Mouse (Mus musculus): ENCODE results near the gene Aco1.
A peak's percentile ranks its signal among the peaks of the same experiment; 100 is the strongest.

The Aco1 gene

DNA sequence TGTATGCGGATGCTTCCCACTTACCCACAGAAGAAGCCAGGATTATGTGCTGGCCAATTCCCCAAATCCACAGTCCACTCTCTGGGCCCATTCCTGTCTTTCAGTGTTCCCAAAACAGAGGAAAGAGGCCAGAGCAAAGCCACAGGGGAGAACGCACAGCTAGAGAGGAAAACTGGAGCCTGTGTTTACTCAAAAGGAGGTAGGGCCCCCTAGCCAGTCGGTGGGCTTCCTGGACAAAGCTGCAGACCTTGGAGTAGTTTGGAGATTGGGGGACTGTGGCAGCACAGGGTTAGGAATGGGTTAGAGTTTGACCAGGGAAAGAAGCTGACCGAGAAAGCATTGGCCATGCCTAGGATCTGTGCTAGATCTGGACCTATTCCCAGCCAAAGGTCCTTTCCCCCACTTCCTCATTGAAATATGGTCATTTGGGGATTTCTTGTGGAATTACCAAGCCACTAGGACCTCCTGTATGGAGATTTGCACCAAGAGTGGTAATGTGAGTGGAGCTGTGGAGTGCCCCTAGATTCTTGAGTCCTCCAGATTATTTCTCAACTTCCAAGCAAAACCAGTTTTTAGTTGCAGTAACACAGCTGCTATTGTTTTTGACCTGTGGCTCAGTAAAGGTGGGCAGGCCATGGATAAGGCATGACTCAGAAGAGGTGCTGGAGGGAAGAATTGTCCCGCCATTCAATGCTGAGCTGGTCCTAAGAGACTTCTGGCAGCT is 14.8 kb downstream of the Aco1 start:
- no peak for DNase-seq

DNA sequence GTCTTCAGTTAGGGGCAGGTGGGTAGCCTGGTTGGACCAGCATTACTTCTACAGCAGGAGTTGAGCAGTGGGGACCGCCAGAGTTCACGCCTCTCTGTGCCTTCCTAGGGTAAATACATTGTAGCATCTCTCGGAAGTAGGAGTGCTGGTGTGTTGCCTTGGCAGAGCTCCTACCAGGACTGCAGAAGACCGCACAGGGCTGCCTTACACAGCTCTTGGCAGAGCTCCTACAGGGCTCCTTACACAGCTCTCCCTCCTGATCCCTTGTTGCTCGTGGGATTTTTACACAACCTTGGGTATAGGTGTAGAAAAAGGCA is 15.3 kb downstream of the Aco1 start:
- DNase-seq: no peak

DNA sequence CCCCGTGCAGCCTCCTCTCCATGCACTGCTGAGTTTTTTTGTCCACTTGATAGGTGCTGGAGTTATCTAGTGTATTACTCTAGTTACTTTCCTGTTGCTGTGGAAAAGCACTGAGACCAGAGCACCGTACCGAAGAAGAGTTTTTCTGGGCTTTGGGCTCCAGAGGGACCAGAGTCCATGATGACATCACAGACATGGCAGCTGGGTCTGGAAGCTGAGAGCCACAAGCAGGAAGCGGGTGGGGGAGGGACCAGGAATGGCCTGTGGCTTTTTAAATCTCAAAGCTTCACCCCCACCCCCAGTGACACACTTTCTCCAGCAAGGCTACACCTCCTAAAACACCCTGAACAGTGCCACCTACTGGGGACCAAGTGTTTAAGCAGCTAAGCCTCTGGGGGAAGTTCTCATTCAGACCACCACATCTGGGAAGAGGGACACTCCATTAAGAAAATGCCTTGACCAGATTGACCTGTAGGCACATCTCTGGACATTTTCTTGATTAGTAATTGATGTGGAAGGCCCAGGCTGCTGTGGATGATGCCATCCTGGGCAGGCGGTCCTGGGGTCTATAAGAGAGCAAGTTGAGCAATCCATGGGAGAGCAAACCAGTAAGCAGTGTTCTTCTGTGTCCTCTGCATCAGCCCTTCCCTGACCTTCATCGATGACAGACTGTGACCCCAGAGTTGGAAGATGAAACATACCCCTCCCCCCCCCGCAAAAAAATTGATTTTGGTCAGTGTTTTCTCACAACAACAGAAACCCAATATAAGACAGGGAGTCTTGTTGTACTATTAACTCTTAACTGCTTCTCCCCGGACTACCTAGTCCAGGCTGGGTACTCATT is 17.9 kb downstream of the Aco1 start:
- DNase-seq: no peak

DNA sequence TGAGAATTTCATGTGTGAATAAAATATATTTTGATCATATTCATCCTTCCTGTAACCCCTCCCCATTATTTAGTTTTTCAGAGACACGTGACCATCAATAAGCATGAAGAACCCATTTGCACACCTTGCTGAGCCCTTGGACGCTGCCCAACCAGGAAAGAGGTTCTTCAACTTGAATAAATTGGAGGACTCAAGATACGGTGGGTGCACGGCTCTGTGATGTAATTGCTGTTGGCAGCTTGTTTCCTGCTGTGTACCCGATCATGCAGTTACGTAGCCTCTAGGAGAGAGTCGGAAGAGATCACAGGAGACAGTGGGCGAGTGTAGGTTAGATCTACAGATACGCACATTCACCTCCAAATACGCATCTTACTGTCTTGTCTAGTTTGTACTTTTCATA is 20.8 kb downstream of the Aco1 start:
- DNase-seq: no peak

DNA sequence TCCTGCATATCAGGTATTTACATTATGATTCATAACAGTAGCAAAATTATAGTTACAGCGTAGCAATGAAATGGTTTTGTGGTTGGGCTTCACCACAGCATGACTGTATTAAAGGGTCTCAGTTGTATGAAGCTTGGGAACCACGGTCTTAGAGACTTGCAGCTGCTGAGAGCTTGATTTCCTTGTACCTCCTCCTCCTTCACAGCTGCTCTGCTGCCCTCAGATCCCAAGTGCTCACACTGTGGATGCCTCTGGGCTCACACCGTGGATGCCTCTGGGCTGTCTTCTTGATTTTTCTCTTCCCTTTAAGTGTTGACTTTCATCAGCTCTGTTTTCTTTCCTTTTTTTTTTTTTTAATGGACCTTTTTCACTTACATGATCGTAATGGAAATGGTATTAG is 28.6 kb downstream of the Aco1 start:
- no peak for DNase-seq

DNA sequence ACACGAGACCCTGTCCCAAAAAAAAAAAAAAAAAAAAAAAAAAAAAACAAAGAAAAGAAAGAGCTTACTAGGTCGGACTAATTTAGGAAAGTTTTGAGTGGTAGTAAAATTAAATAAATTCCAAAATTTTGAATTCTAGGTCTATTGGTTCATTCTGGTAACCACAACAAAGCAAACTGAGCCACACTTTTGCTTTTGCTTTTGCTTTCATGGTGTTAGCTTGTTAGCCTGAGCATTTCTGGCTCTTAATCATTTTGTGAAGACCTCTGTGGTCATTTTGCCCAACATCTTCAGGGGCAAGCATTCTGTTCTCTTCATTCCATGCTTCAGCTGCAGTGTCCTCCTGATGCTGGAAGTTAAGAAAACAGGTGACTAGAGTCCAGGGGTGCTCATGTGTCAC is 29.5 kb downstream of the Aco1 start:
- DNase-seq: no peak

DNA sequence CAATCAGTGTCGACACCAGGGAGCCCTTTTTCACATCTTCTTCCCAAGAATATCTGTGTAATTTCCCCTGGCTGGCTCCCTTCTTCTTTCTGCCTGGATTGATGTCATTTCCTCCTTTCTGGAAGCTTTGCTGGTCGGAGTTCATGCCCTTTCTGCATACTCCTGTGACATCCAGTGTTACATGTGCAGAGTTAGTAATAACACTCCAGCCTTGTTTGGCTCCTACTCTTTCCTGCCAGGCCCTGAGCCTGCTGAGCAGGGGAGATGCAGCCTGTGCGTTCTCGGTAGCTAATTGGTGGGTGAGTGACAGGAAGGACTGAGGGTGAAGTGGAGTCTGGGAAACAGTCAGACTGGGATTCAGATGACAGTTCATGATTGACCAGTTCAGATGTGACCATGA is 31.4 kb downstream of the Aco1 start:
- DNase-seq: peak; percentile 36

DNA sequence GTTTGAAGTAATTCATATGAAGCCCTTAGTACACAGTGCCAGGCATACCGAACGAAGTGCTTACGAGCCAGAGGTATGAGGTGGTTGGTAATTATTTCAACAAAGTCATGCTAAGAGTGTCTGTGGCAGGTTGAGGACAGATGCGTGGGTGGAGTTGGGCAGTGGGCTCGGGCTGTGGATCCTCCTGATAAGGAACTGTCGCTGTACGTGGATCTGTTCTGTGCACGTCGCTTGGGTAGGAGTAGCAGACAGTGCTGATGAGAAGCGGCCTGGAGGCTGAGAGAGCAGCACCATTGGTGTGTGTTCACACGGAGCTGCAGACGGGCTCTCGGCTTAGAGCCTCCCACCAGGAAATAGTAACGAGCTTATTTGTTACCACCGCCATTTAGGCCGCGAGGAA is 35.7 kb downstream of the Aco1 start:
- no peak for DNase-seq

DNA sequence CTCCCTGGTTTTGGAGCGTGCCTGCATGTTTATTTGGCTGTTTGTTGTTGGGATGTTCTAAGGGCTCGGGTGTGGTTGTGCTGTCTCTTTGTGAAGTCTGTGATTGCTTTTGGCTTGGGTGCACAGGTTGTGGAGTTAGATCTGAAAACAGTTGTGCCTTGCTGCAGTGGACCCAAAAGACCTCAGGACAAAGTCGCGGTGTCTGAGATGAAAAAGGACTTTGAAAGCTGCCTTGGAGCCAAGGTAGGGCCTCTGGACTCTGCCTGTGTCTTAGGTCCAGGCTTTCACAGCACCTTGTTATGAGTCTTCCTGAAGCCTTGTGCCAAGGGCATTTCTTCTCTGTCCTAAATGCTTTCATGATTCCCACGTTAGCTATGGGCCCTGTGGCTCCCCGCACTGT is 37.2 kb downstream of the Aco1 start:
- no peak for DNase-seq

DNA sequence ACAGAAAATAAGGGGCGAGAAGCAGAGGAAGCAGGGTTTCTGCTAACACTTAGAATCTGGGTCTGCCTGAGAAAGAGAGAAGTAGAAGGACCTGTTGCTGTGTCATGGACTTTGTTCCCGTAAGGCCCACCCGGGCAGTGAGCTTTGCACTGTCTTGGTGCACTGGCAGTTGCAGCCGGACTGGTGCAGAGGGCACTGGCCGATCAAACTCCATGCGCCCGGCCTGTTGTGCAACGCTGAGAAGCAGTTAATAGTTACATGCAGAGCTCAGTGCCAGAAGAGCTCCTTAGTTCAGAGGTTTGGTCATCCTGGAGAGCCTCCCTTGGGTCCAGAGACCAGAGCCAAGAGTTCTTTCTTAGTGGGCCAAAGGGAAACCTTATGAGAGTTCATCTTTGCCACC is 38.8 kb downstream of the Aco1 start:
- no peak for DNase-seq

DNA sequence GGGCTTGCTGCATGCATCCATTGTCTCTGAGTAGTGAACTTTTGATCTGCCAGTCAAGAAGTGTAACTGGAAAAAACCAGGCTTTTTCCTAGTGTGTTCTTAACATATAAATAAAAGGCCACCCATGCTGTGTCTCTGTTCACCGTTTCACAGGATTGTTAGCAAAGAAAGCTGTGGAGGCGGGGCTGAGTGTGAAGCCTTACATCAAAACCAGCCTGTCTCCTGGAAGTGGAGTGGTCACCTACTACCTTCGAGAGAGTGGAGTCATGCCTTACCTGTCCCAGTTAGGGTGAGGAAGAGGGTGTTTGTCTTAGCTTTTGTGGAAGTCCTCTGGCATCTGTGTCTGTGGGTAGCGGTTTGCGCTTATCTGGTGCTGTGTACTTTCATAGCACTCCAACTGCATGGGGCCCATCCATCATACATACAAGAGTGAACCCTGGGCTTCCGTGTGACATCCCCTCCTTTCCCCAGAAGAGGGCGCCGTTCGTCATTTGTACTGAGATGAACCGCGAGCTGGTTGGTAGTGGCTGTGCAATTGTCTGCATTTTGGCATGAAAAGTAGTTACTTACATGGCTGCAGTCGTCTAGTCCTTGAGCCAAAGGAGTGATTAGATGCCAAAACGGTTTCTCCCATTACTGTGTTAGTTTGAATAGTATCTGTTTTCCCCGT is 39.9 kb downstream of the Aco1 start:
- DNase-seq: peak; percentile 82

DNA sequence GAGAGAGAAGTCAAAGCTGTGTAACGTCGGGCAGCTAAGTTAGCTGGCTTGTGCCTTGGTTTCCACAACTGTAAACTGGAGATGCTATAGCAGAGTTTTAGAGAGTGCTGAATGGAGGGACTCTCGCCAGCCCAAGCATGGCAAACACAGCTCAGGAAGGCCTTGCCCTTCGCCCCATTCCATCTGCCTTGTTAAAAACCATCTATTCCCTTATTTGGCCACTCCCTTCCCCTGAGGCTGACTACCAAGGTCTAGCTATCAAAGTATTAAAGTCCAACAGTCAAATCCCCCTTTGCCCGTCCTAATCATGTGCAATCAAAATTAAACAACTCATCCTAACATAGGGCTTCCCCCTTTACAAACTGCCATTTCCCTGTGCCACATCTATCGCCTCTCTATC is 40.9 kb downstream of the Aco1 start:
- no peak for DNase-seq

DNA sequence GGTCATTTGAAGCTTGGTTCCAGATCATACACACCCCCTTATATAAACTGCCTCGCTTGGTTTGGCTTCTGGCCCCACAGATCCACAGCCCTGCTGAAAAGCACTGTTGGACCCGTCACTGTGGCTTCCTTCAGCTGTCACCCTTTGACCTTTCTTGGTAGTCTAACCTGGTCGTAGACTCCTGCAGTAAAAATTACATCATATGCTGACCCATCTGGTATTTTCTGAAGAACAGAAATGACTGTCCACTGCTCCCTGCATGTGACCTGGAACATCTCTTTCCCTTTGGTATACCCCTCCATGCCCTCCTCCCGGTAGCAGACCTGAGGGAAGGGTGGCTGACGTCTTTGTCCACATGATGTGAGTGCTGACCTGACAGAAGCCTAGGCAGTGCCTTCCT is 41.6 kb downstream of the Aco1 start:
- DNase-seq: no peak

DNA sequence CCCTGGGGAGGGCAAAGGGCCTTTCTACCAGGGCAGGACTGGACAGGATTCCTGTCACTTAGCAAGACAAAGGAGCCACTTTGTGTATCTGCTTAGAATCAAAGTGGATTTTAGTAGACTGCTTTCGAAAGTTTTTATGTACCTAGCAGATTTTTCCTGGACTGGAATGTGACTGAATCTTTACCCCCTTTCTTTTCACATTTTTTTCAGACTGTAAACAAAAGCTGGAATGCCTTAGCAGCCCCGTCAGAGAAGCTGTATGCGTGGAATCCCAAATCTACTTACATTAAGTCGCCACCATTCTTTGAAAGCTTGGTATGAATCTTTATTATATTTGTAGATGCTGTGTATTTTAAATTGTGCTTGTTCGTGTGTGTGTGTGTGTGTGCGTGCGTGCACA is 45.1 kb downstream of the Aco1 start:
- DNase-seq: no peak

DNA sequence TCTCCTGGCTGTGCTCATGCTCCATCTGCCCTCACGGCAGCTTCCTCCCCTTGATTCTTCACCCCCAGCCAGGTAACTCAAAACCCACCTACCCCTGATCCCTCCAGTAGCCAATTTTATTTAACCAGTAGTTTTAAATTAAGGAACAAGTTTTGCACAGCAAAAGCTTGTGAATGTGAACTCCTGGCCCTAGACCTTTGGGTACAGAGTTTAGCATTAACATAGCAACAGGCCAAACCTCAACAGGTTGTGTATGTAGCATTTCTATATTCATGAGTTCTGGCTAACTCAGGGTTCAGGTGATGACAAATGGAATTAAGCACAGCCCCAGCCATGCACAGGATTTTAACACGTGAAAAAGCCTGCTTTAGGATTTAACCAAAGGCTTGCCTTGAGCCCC is 49.4 kb downstream of the Aco1 start:
- DNase-seq: no peak

DNA sequence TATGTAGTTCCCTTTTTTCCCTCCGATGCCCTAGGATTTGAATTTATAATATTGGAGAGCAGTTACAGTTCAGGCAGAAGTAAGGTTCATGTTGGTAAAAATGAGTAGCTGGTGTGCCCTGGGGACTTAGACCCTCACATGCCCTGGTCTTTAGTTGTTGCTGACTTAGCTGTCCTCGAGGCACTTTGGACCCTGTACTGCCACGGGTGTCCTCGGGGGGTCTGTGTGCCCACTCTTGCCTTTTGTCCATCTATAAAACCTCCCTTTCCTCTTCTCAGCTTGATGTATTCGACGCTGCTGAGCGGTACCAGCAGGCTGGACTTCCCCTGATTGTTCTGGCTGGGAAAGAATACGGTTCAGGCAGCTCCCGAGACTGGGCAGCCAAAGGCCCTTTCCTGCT is 50.6 kb downstream of the Aco1 start:
- DNase-seq: no peak

DNA sequence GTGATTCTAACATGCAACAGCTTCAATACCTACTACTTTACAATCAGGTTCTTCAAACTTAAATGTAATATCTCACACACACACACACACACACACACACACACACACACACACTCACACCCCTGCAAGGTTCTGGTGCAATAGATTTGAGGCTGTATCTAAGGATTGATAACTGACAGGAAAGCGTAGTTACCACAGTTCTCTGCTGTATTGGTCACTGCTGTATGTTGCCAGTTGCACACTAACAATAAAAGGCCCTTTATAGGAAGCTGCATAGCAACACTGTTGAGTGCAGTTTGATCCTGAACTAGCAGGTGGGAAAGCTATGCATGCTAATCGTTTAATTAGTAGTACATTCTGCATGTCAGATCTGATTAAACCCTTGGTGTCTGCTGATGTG is 52.5 kb downstream of the Aco1 start:
- DNase-seq: no peak

DNA sequence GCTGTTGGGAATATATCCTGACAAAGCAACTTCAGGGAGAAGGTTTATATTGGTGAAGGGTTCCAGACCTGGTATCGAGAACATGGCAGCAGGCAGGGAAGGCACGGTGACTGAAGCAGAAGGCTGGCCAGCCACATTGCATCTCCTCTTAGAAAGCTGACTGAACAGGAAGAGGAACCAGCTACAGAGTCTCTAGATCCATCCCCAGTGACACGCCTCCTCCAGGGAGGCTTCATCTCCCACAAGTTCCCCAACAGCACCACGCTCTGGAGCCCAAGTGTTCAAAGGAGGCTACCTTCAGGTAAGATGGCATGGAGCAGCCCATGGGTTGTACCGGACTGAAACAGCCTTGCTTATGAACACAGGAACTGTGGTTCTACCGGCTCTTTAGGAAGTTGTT is 59.3 kb downstream of the Aco1 start:
- DNase-seq: no peak

DNA sequence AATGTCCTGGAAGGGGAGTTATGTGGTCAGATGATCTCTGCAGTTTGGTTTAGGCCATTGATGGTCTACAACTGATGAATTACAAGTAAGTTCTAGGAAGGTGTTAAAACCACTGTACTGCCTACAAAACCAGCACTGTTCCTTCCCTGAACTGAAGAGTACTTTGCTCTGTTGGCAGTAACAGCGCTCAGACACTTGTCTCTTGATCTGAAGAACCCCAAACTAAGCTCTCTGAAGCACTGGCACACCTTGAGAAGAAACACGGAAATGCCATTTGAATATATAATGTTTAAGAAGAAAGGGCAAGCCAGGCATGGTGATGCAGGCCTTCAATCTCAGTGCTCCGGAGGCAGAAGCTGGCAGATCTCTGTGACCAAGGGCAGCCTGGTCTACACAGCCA is 61.5 kb downstream of the Aco1 start:
- DNase-seq: no peak

DNA sequence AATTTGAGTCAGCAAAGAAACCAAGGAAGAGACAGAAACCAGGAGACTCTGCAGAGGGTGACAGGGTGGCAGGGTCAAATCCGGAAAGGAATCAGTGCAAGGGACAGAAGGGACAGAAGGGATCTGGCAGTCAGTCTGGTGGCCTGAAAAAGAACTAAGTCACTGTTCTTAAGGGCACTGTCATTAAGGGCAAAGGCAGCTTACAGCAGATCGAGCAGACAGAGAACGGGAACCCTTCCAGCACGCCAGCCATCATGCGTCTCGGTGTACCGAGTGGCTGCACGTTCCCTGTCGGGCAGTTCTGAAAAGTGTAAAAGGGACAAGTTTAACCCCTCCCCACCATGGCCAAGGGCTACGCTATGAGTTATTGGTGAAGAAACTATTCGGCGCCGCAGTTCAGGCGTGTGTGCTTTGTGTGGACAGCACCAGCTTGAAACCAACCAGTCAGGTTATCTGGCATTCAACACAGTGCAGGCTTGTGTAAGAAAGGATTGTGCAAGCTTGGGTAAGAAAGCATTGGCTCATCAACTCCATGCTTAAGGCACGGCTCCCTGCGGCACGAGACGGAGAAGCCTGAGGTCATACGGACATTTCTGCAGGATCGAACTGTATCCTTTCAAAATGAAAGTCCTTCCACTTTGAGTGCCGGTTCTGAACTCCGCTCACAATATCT is 62.5 kb downstream of the Aco1 start:
- DNase-seq: peak; percentile 39

DNA sequence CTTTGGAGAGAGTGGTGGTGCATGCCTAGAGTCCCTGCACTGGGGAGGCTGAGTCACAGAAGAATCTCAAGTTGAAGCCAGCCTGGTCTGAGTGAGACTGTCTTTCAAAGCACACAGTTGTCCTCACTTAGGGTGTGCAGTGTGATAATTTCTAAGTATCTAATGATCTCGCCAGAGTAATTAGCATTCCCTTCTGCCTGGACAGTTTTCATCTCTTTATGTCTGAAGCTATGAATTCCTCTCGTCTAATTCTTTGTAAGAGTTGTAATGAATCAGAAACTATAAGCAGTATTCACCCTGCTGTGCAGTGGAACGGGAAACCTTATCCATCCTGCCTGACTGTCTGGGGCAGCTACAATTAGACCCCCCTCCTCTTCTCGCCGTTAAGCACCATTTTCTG is 64.8 kb downstream of the Aco1 start:
- no peak for DNase-seq

DNA sequence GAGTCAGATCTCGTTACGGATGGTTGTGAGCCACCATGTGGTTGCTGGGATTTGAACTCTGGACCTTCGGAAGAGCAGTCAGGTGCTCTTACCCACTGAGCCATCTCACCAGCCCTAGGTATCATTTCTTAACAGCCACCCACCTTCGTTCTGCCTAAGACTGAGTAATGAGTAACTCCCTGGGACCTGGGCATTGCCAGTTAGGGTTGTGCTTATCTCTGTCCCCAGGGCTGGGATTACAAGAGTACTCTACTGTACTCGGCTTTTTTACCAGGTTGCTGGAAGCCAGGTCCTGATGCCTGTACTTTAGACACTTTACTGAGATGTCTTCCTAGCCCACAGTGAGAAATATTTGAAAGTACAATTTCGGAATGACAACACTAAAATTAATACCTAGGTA is 69.3 kb downstream of the Aco1 start:
- no peak for DNase-seq

DNA sequence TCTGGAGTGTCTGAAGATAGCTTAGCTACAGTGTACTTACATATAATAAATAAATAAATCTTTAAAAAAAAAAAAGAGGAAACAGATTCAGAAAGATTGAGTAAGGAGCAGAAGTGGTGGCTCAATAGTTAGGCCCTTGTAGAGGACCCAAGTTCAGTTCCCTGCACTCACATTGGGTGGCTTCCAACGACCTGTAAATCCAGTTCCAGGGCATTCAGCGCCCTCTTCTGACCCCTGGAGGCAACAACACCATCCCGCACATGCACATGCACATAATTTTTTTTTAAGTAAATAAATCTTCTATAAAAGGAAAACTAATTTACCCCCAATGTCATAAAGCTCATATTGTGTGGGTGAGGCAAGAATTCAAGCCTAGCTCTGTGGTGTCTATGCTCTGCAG is 75.0 kb downstream of the Aco1 start:
- DNase-seq: no peak

DNA sequence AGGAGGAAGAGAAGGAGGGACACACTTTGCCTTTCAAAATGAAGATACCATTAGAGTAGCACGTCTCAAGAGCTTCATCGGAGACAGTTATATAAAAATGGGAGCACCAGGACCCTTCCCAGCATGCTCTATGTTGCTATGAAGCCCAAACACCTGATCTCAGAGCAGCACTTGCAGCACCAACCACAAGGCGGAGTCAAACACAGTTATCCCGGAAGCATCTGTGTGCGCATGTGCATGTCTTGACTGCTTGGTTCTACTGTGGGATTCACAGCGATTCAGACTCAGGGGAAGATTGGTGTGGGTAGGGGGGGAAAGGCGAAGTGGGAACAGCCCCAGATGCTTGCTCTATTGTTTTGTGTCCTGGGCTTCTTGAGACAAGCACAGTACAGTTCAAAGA is 75.5 kb downstream of the Aco1 start:
- DNase-seq: peak; percentile 64
